Mouse (Mus musculus) limb, embryonic 11.5 days (tissue): Measurements from ENCODE around the gene Sass6. TPM values are rescaled to one million over a fixed set of nuclear protein-coding genes. Genes with fewer than 3 reads are reported as not detected.
"Not testable (repeated sequence)": the region's sequence is repeated elsewhere in the genome, so short reads cannot be mapped to it uniquely, and the experiment has no call there.

Experiments used
- ATAC-seq: fragments of 200-750 bp; cut with Nextera tagmentation; 2 replicates; pipeline ENCODE4 v1.8.0; 2017; ENCODE audit warnings: low read depth; ENCODE audit not compliant: insufficient number of reproducible peaks, low FRiP score, low TSS enrichment
- DNase-seq: peaks from one replicate; pipeline ENCODE4 v3.0.0-alpha.2; 2015; ENCODE audit warnings: low spot score
- H3K27ac ChIP-seq: fragments of 300-500 bp; sonication (generic); replicated peaks from 2 replicates; pipeline ENCODE4 v1.5.1; 2014; ENCODE audit warnings: low read depth, mild to moderate bottlenecking, low read length
- H3K27me3 ChIP-seq: fragments of 300-500 bp; sonication (generic); 2 replicates; pipeline ENCODE4 v1.6.1; 2014; ENCODE audit warnings: mild to moderate bottlenecking, low read length, mixed read lengths; ENCODE audit not compliant: control insufficient read depth, insufficient read depth
- H3K36me3 ChIP-seq: fragments of 300-500 bp; sonication (generic); 2 replicates; pipeline ENCODE4 v1.6.1; 2014; ENCODE audit warnings: mild to moderate bottlenecking, low read length, moderate library complexity, mixed read lengths; ENCODE audit not compliant: control insufficient read depth, insufficient read depth
- H3K4me1 ChIP-seq: fragments of 300-500 bp; sonication (generic); 2 replicates; pipeline ENCODE4 v1.6.1; 2014; ENCODE audit warnings: low read length, mixed read lengths; ENCODE audit not compliant: control insufficient read depth, insufficient read depth
- H3K4me2 ChIP-seq: fragments of 300-500 bp; sonication (generic); 2 replicates; pipeline ENCODE4 v1.6.1; 2014; ENCODE audit warnings: low read depth, mild to moderate bottlenecking, moderate library complexity; ENCODE audit not compliant: severe bottlenecking
- H3K4me3 ChIP-seq: fragments of 300-500 bp; sonication (generic); 2 replicates; pipeline ENCODE4 v1.5.1; 2014; ENCODE audit warnings: low read depth, low read length
- H3K9ac ChIP-seq: fragments of 300-500 bp; sonication (generic); 2 replicates; pipeline ENCODE4 v1.6.1; 2014; ENCODE audit warnings: mild to moderate bottlenecking, low read length
- H3K9me3 ChIP-seq: fragments of 300-500 bp; sonication (generic); 2 replicates; pipeline ENCODE4 v1.6.1; 2016; ENCODE audit warnings: low read length; ENCODE audit not compliant: control insufficient read depth
- WGBS: fragments of 180-500 bp; shearing (Covaris S2); extraction: QIAGEN DNeasy Blood & Tissue Kit; methylation state at CpG from one replicate; pipeline ENCODE4 v1.1.7; 2014; 5-methylcytosine and 5-hydroxymethylcytosine counted together
- polyA plus RNA-seq: library from polyadenylated mRNA; unstranded; fragments of >200 nt; fragmentation: Nextera tagmentation; extraction: Ambion mirVana; gene quantifications from 2 replicates; pipeline ENCODE4 v1.2.1, GENCODE M21; 2014

Sass6 gene
- polyA plus RNA-seq, 1 experiment from 2014 or later, result 34.3 TPM

GRCm38 (mm10) chr3:116650698-116651097 lies 55.9 kb downstream of the Sass6 start:
- H3K4me2 ChIP-seq, result no peak overlapping the region
- no peaks in the 10 kb centered on the region for H3K9me3 ChIP-seq
- H3K4me1 ChIP-seq, result no peaks in the 10 kb centered on the region
- H3K36me3 ChIP-seq, result peaks cover 5% of the 10 kb centered on the region
- no peak overlapping the region for H3K27ac ChIP-seq
- DNase-seq (no peak), ATAC-seq (no peak)
- no peak overlapping the region for H3K4me3 ChIP-seq
- WGBS, result 97% methylated on average over 9 of the region's 9 CpGs
- H3K27me3 ChIP-seq, result no peaks in the 10 kb centered on the region
- H3K9ac ChIP-seq, result no peak overlapping the region

DNA sequence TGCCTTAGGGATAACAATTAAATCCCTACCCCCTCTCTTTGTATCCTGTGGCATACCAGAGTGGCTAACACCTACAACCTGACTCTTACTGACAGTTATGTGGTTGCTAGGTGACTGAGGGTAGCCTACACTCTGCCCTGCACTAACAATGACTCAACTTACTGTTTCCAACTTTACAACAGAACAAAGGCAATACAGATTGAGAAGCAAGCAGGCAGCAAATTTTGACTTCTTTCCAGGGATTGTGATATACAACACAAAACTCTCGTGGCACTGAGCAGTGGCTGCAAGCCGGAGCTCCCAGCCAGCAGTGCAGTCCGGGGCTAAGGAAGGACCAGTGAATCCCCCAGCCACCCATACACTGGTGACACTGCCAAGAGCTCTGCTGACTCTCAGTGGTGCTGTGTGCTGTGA lies 57.3 kb downstream of the Sass6 start:
- H3K4me1 ChIP-seq, result no peaks in the 10 kb centered on the region
- H3K9ac ChIP-seq, result no peak overlapping the region
- no peak overlapping the region for H3K4me3 ChIP-seq
- H3K36me3 ChIP-seq, result peaks cover 3% of the 10 kb centered on the region
- WGBS, result 86% methylated on average over 3 of the region's 3 CpGs
- no peak for ATAC-seq
- H3K9me3 ChIP-seq, result no peaks in the 10 kb centered on the region
- H3K27me3 ChIP-seq, result no peaks in the 10 kb centered on the region
- no peak for DNase-seq
- H3K27ac ChIP-seq, result no peak overlapping the region
- H3K4me2 ChIP-seq, result no peak overlapping the region

GRCm38 (mm10) chr3:116653278-116653945 lies 58.6 kb downstream of the Sass6 start:
- Histone ChIP-seq H3K9me3 (no peaks in the 10 kb centered on the region), H3K4me2 (no peak overlapping the region), H3K9ac (no peak overlapping the region), H3K4me1 (no peaks in the 10 kb centered on the region), H3K36me3 (no peaks in the 10 kb centered on the region; the same call in 1 of the 2 replicates), H3K27ac (no peak overlapping the region), H3K27me3 (no peaks in the 10 kb centered on the region), H3K4me3 (no peak overlapping the region)
- 86% methylated on average over 5 of the region's 5 CpGs for WGBS
- no peak for DNase-seq
- no peak for ATAC-seq

- not testable (repeated sequence) for DNase-seq, H3K36me3 ChIP-seq, H3K4me1 ChIP-seq, H3K9me3 ChIP-seq, H3K4me2 ChIP-seq, H3K4me3 ChIP-seq, H3K27ac ChIP-seq, H3K27me3 ChIP-seq, H3K9ac ChIP-seq, ATAC-seq
- 90% methylated on average over 11 of the region's 11 CpGs for WGBS
These were observed 59.3 kb downstream of the Sass6 start for GRCm38 (mm10) chr3:116654051-116654450.

- no peak overlapping the region for H3K4me3 ChIP-seq
- H3K27me3 ChIP-seq, result no peaks in the 10 kb centered on the region
- no peaks in the 10 kb centered on the region for H3K9me3 ChIP-seq
- ATAC-seq (no peak), DNase-seq (no peak)
- 85% methylated on average over 7 of the region's 7 CpGs for WGBS
- H3K4me1 ChIP-seq, result no peaks in the 10 kb centered on the region
- H3K36me3 ChIP-seq, result no peaks in the 10 kb centered on the region
- H3K27ac ChIP-seq, result no peak overlapping the region
- no peak overlapping the region for H3K9ac ChIP-seq
- H3K4me2 ChIP-seq, result no peak overlapping the region
These were observed 61.6 kb downstream of the Sass6 start for GRCm38 (mm10) chr3:116656184-116656965.

- WGBS, result 62% methylated on average over 15 of the region's 15 CpGs
- H3K9ac ChIP-seq, result no peak overlapping the region
- H3K36me3 ChIP-seq, result no peaks in the 10 kb centered on the region
- H3K27me3 ChIP-seq, result no peaks in the 10 kb centered on the region
- no peak overlapping the region for H3K4me3 ChIP-seq
- H3K27ac ChIP-seq, result no peak overlapping the region
- ATAC-seq (no peak), DNase-seq (no peak)
- no peak overlapping the region for H3K4me2 ChIP-seq
- H3K9me3 ChIP-seq, result no peaks in the 10 kb centered on the region
- no peaks in the 10 kb centered on the region for H3K4me1 ChIP-seq
These were observed 64.3 kb downstream of the Sass6 start for GRCm38 (mm10) chr3:116658928-116659565.

DNA sequence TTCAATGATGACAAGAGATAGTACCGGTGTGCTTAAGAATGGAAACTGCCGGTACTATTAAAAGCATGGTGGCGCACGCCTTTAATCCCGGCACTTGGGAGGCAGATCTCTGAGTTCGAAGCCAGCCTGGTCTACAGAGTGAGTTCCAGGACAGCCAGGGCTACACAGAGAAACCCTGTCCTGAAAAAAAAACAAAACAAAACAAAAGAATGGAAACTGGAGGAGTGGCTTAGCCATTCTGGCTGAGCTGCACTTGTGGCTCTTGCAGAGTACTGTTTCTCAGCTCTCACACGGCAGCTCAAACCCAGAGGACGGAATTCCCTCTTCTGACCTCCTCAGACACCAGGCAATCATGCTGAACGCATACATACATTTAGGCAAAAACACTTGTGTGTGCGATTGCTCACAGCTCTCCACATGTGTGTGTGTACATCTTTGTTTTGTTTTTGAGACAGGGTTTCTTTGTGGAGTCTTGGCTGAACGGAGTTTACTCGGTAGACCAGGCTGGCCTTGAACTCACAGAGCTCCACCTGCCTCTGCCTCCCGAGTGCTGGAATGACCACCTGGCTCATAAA lies 65.2 kb downstream of the Sass6 start:
- H3K27me3 ChIP-seq, result no peaks in the 10 kb centered on the region
- H3K36me3 ChIP-seq, result no peaks in the 10 kb centered on the region
- DNase-seq (no peak), ATAC-seq (no peak)
- no peaks in the 10 kb centered on the region for H3K9me3 ChIP-seq
- H3K4me1 ChIP-seq, result no peaks in the 10 kb centered on the region
- no peak overlapping the region for H3K4me2 ChIP-seq
- no peak overlapping the region for H3K27ac ChIP-seq
- no peak overlapping the region for H3K9ac ChIP-seq
- no peak overlapping the region for H3K4me3 ChIP-seq
- 91% methylated on average over 13 of the region's 13 CpGs for WGBS

- H3K9ac ChIP-seq, result peak overlapping the region; percentile 75
- H3K9me3 ChIP-seq, result no peaks in the 10 kb centered on the region
- no peak for ATAC-seq
- H3K4me1 ChIP-seq, result no peaks in the 10 kb centered on the region
- H3K27me3 ChIP-seq, result no peaks in the 10 kb centered on the region
- peak overlapping the region; percentile 52 for H3K4me3 ChIP-seq
- no peak for DNase-seq
- H3K4me2 ChIP-seq, result peak overlapping the region; percentile 63
- WGBS, result 5% methylated on average over 16 of the region's 16 CpGs
- H3K36me3 ChIP-seq, result no peaks in the 10 kb centered on the region
- H3K27ac ChIP-seq, result peak overlapping the region; percentile 72; the same call in 1 of the 2 replicates
These were observed 66.6 kb downstream of the Sass6 start for GRCm38 (mm10) chr3:116661288-116661869.
